Mouse (Mus musculus) kidney, embryonic 14.5 days (tissue): ENCODE measurements around the gene Fbn1. TPM values are rescaled to one million over a fixed set of nuclear protein-coding genes. Genes with fewer than 3 reads are reported as not detected.

ENCODE experiments used
- ATAC-seq: fragments of 200-750 bp; cut with Nextera tagmentation; 2 replicates; pipeline ENCODE4 v1.8.0; 2017; ENCODE audit warnings: moderate number of reproducible peaks, mild to moderate bottlenecking, moderate TSS enrichment, moderate library complexity; ENCODE audit not compliant: low FRiP score, low TSS enrichment
- H3K27ac ChIP-seq: fragments of 300-500 bp; sonication (generic); 2 replicates; pipeline ENCODE4 v1.5.1; 2014; ENCODE audit warnings: low read depth, mild to moderate bottlenecking, low read length, moderate library complexity, mixed read lengths
- H3K27me3 ChIP-seq: fragments of 300-500 bp; sonication (generic); 2 replicates; pipeline ENCODE4 v1.6.1; 2014; ENCODE audit warnings: mild to moderate bottlenecking, low read length; ENCODE audit not compliant: control insufficient read depth, insufficient read depth
- H3K36me3 ChIP-seq: fragments of 300-500 bp; sonication (generic); 2 replicates; pipeline ENCODE4 v1.6.1; 2014; ENCODE audit warnings: low read length, mixed read lengths; ENCODE audit not compliant: control insufficient read depth, insufficient read depth
- H3K4me1 ChIP-seq: fragments of 300-500 bp; sonication (generic); 2 replicates; pipeline ENCODE4 v1.6.1; 2014; ENCODE audit warnings: low read length, mixed read lengths; ENCODE audit not compliant: control insufficient read depth, insufficient read depth
- H3K4me2 ChIP-seq: fragments of 300-500 bp; sonication (generic); replicated peaks from 2 replicates; pipeline ENCODE4 v1.6.1; 2014; ENCODE audit warnings: low read depth, mild to moderate bottlenecking, low read length
- H3K4me3 ChIP-seq: fragments of 300-500 bp; sonication (generic); 2 replicates; pipeline ENCODE4 v1.5.1; 2014; ENCODE audit warnings: mild to moderate bottlenecking, low read length
- H3K9ac ChIP-seq: fragments of 300-500 bp; sonication (generic); 2 replicates; pipeline ENCODE4 v1.6.1; 2014; ENCODE audit warnings: low read depth, mild to moderate bottlenecking, low read length, moderate library complexity
- H3K9me3 ChIP-seq: fragments of 300-500 bp; sonication (generic); 2 replicates; pipeline ENCODE4 v1.6.1; 2016; ENCODE audit warnings: low read length; ENCODE audit not compliant: control insufficient read depth
- WGBS: fragments of 180-500 bp; shearing (Covaris S2); extraction: QIAGEN DNeasy Blood & Tissue Kit; methylation state at CpG from one replicate; pipeline ENCODE4 v1.1.7; 2014; 5-methylcytosine and 5-hydroxymethylcytosine counted together
- polyA plus RNA-seq: library from polyadenylated mRNA; unstranded; fragments of >200 nt; fragmentation: Nextera tagmentation; extraction: Ambion mirVana; gene quantifications from 2 replicates; pipeline ENCODE4 v1.2.1, GENCODE M21; 2014

The Fbn1 gene
- polyA plus RNA-seq, 1 experiment from 2014 or later, result 19.8 TPM

GRCm38 (mm10) chr2:125330506-125330905 is 177.3 kb downstream of the Fbn1 start:
- Histone ChIP-seq H3K9me3 (no peaks in the 10 kb centered on the region), H3K4me3 (no peak overlapping the region), H3K27ac (no peak overlapping the region), H3K27me3 (no peaks in the 10 kb centered on the region), H3K36me3 (peaks cover 3% of the 10 kb centered on the region; the same call in 1 of the 2 replicates), H3K4me1 (no peaks in the 10 kb centered on the region), H3K9ac (no peak overlapping the region), H3K4me2 (no peak overlapping the region)
- ATAC-seq, result no peak
- WGBS, result 94% methylated on average over 10 of the region's 10 CpGs

- Histone ChIP-seq H3K9me3 (no peaks in the 10 kb centered on the region), H3K27ac (no peak overlapping the region; the same call in 1 of the 2 replicates), H3K27me3 (no peaks in the 10 kb centered on the region), H3K4me3 (no peak overlapping the region), H3K36me3 (peaks cover 7% of the 10 kb centered on the region; the same call in 1 of the 2 replicates), H3K4me2 (no peak overlapping the region), H3K9ac (no peak overlapping the region), H3K4me1 (peaks cover 3% of the 10 kb centered on the region; the same call in 1 of the 2 replicates)
- peak; percentile 80 for ATAC-seq
- 53% methylated on average over 7 of the region's 7 CpGs for WGBS
Observed at GRCm38 (mm10) chr2:125325125-125325855, 182.5 kb downstream of the Fbn1 start.

GRCm38 (mm10) chr2:125324455-125324854 is 183.3 kb downstream of the Fbn1 start:
- no peak overlapping the region for H3K4me2 ChIP-seq
- H3K27ac ChIP-seq, result no peak overlapping the region
- WGBS, result 74% methylated on average over 5 of the region's 5 CpGs

GRCm38 (mm10) chr2:125323347-125323746 is 184.4 kb downstream of the Fbn1 start:
- H3K27me3 ChIP-seq, result no peaks in the 10 kb centered on the region
- H3K27ac ChIP-seq, result peak overlapping the region; percentile 2
- H3K4me1 ChIP-seq, result peaks cover 3% of the 10 kb centered on the region; the same call in 1 of the 2 replicates
- 38% methylated on average over 4 of the region's 4 CpGs for WGBS
- peaks cover 9% of the 10 kb centered on the region; the same call in 1 of the 2 replicates for H3K36me3 ChIP-seq
- ATAC-seq, result peak; percentile 68
- no peak overlapping the region for H3K9ac ChIP-seq
- no peak overlapping the region for H3K4me3 ChIP-seq
- H3K4me2 ChIP-seq, result no peak overlapping the region
- H3K9me3 ChIP-seq, result no peaks in the 10 kb centered on the region

More at GRCm38 (mm10) chr2:125324455-125324854, 183.3 kb downstream of the Fbn1 start:
- no peak overlapping the region for H3K4me3 ChIP-seq
- peaks cover 9% of the 10 kb centered on the region; the same call in 1 of the 2 replicates for H3K36me3 ChIP-seq
- peaks cover 3% of the 10 kb centered on the region; the same call in 1 of the 2 replicates for H3K4me1 ChIP-seq
- H3K9me3 ChIP-seq, result no peaks in the 10 kb centered on the region
- no peak overlapping the region for H3K9ac ChIP-seq
- H3K27me3 ChIP-seq, result no peaks in the 10 kb centered on the region
- ATAC-seq, result no peak

GRCm38 (mm10) chr2:125322581-125322980 is 185.2 kb downstream of the Fbn1 start:
- Histone ChIP-seq H3K9ac (no peak overlapping the region), H3K36me3 (peaks cover 7% of the 10 kb centered on the region; the same call in 1 of the 2 replicates), H3K4me1 (peaks cover 3% of the 10 kb centered on the region; the same call in 1 of the 2 replicates), H3K4me3 (no peak overlapping the region), H3K27me3 (no peaks in the 10 kb centered on the region), H3K4me2 (no peak overlapping the region), H3K27ac (no peak overlapping the region), H3K9me3 (no peaks in the 10 kb centered on the region)
- 76% methylated on average over 2 of the region's 2 CpGs for WGBS
- ATAC-seq, result no peak

- Histone ChIP-seq H3K4me2 (no peak overlapping the region), H3K27me3 (no peaks in the 10 kb centered on the region), H3K36me3 (peaks cover 12% of the 10 kb centered on the region; the same call in 1 of the 2 replicates), H3K9ac (no peak overlapping the region), H3K4me1 (peaks cover 3% of the 10 kb centered on the region; the same call in 1 of the 2 replicates), H3K27ac (no peak overlapping the region), H3K4me3 (no peak overlapping the region), H3K9me3 (no peaks in the 10 kb centered on the region)
- ATAC-seq, result no peak
- 85% methylated on average over 6 of the region's 6 CpGs for WGBS
Observed at GRCm38 (mm10) chr2:125321071-125321470, 186.7 kb downstream of the Fbn1 start.

- ATAC-seq, result no peak
- WGBS, result 78% methylated on average over 8 of the region's 8 CpGs
- peaks cover 3% of the 10 kb centered on the region; the same call in 1 of the 2 replicates for H3K4me1 ChIP-seq
Observed at GRCm38 (mm10) chr2:125319651-125320050, 188.1 kb downstream of the Fbn1 start.

GRCm38 (mm10) chr2:125318371-125319061 is 189.3 kb downstream of the Fbn1 start:
- 78% methylated on average over 5 of the region's 5 CpGs for WGBS
- Histone ChIP-seq H3K9me3 (no peaks in the 10 kb centered on the region), H3K36me3 (peaks cover 21% of the 10 kb centered on the region; the same call in 1 of the 2 replicates), H3K27ac (no peak overlapping the region), H3K4me2 (no peak overlapping the region), H3K4me1 (no peaks in the 10 kb centered on the region; the same call in 1 of the 2 replicates), H3K4me3 (no peak overlapping the region), H3K9ac (no peak overlapping the region), H3K27me3 (no peaks in the 10 kb centered on the region)
- ATAC-seq, result no peak

More at GRCm38 (mm10) chr2:125319651-125320050, 188.1 kb downstream of the Fbn1 start:
- no peaks in the 10 kb centered on the region for H3K27me3 ChIP-seq
- H3K9me3 ChIP-seq, result no peaks in the 10 kb centered on the region
- no peak overlapping the region for H3K9ac ChIP-seq
- H3K27ac ChIP-seq, result no peak overlapping the region
- no peak overlapping the region for H3K4me2 ChIP-seq
- no peak overlapping the region for H3K4me3 ChIP-seq
- H3K36me3 ChIP-seq, result peaks cover 16% of the 10 kb centered on the region; the same call in 1 of the 2 replicates
